Mouse (Mus musculus) erythroblast, embryonic 14.5 days (primary cell): Measurements from ENCODE around the gene Slc35g3. TPM values are rescaled to one million over a fixed set of nuclear protein-coding genes. Genes with fewer than 3 reads are reported as not detected.

ENCODE experiments used
- H3K27me3 ChIP-seq: 2 replicates; pipeline ENCODE4 v1.6.1; 2012; ENCODE audit warnings: inconsistent platforms; ENCODE audit not compliant: control insufficient read depth
- H3K36me3 ChIP-seq: 2 replicates; pipeline ENCODE4 v1.6.1; 2012; ENCODE audit warnings: mild to moderate bottlenecking, inconsistent platforms; ENCODE audit not compliant: control insufficient read depth
- H3K4me1 ChIP-seq: 2 replicates; pipeline ENCODE4 v1.6.1; 2012; ENCODE audit warnings: inconsistent platforms; ENCODE audit not compliant: control insufficient read depth
- H3K4me3 ChIP-seq: replicated peaks from 2 replicates; pipeline ENCODE3; 2012; ENCODE audit warnings: moderate library complexity, mild to moderate bottlenecking, inconsistent platforms
- H3K9me3 ChIP-seq: 2 replicates; pipeline ENCODE4 v1.6.1; 2012; ENCODE audit warnings: low read length, inconsistent platforms, mixed read lengths; ENCODE audit not compliant: control insufficient read depth
- GATA1 ChIP-seq: IDR thresholded peaks from 2 replicates; pipeline ENCODE4 v1.6.1; 2012; ENCODE audit warnings: low read length, inconsistent platforms, mixed read lengths
- TAL1 ChIP-seq: IDR thresholded peaks from 3 replicates; pipeline ENCODE4 v1.6.1; 2012; ENCODE audit warnings: low read length, inconsistent platforms, mixed read lengths
- polyA plus RNA-seq: library from polyadenylated mRNA; stranded (reverse); fragments of >175 nt; gene quantifications from 2 replicates; pipeline ENCODE4 v1.2.3, GENCODE M21; 2012

Gene Slc35g3
- polyA plus RNA-seq, 1 experiment, result not detected

DNA sequence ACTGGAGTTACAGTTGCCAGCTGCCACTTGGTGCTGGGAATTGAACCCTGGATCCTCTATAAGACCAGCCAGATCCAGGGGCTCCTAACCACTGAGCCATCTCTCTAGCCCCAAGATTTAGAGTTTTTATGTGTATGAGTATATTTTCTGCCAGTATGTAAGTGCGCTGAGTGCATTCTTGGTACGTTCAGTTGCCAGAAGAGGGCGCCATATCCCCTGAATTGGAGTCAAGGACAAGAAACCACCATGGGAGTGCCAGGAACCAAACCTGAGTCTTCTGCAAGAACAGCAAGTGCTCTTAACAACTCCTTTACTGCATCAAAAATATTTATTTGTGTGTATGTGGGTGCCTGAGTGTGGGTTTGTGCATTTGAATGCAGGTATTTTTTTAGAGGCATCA is 32.7 kb downstream of the Slc35g3 start:
- TF ChIP-seq TAL1 (no peak), GATA1 (no peak)
- Histone ChIP-seq H3K4me3 (no peak overlapping the region), H3K27me3 (no peaks in the 10 kb centered on the region), H3K9me3 (peaks cover 9% of the 10 kb centered on the region), H3K36me3 (peaks cover 14% of the 10 kb centered on the region), H3K4me1 (peaks cover 13% of the 10 kb centered on the region)

GRCm38 (mm10) chr11:69725951-69726350 is 35.8 kb downstream of the Slc35g3 start:
- Histone ChIP-seq H3K27me3 (no peaks in the 10 kb centered on the region), H3K4me1 (peaks cover 18% of the 10 kb centered on the region), H3K4me3 (no peak overlapping the region), H3K36me3 (no peaks in the 10 kb centered on the region), H3K9me3 (peaks cover 9% of the 10 kb centered on the region)
- no peak for TF ChIP-seq TAL1
- TF ChIP-seq GATA1, result no peak

DNA sequence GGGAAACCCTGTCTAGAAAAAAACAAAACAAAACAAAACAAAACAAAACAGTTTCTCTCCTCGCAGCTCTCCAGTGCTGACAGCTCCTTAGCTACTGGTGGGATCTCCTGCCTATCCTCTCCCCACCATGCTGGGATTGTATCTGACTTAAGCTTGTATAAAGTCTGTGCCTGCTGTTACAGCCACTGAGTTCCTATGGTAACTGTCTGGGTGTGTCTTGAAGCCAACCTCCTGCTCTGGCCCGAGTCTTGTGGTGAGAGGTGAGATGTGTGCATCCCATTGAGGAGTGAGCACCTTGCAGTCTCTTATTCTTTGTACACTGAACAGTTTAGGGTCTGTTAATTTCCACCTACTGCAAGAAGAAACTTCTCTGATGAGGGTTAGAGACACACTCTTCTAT is 38.7 kb downstream of the Slc35g3 start:
- Histone ChIP-seq H3K9me3 (peaks cover 9% of the 10 kb centered on the region), H3K4me3 (no peak overlapping the region), H3K27me3 (no peaks in the 10 kb centered on the region), H3K36me3 (no peaks in the 10 kb centered on the region), H3K4me1 (peaks cover 37% of the 10 kb centered on the region)
- TF ChIP-seq GATA1, result no peak
- TF ChIP-seq TAL1, result no peak

DNA sequence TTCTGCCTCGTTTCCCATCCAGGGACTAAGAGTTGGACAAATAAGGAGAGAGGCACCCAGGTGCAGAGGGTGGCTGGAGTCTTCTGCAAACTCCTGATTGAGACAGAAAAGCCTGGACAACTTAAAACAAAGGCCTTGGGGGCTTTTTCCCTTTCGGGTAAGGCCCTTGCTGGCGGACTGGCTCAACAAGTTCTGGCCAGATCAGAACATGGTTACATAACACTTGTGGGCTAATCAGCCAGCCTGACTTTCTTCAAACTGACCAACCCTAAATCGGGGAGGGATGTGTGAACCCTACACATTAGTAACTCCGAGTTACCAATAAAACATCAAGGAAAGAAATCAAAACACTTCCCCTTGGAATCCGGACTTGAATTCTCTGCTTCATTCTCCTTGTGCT is 40.9 kb downstream of the Slc35g3 start:
- Histone ChIP-seq H3K27me3 (no peaks in the 10 kb centered on the region), H3K9me3 (peaks cover 9% of the 10 kb centered on the region), H3K4me3 (no peak overlapping the region), H3K4me1 (peaks cover 50% of the 10 kb centered on the region), H3K36me3 (no peaks in the 10 kb centered on the region)
- TF ChIP-seq GATA1 (no peak), TAL1 (no peak)

DNA sequence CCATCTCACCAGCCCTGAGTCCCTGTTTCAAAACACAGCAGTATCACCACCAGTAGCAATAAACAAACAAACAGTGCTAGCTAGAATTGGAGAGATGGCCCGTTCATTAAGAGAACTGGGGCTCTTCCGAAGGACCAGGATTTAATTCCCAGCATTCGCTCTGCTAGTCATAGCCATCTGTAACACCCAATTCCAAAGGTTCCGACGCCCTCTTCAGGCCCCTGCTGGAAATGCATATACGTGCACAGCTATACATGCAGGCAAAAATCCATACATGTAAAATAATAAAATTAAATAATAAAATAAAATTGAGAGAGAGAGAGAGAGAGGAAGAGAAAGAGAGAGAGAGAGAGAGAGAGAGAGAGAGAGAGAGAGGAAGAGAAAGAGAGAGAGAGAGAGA is 42.3 kb downstream of the Slc35g3 start:
- TF ChIP-seq TAL1, result no peak
- no peak for TF ChIP-seq GATA1
- H3K4me1 ChIP-seq, result peaks cover 52% of the 10 kb centered on the region
- no peak overlapping the region for H3K4me3 ChIP-seq
- H3K27me3 ChIP-seq, result no peaks in the 10 kb centered on the region
- no peaks in the 10 kb centered on the region for H3K36me3 ChIP-seq
- H3K9me3 ChIP-seq, result peaks cover 5% of the 10 kb centered on the region

DNA sequence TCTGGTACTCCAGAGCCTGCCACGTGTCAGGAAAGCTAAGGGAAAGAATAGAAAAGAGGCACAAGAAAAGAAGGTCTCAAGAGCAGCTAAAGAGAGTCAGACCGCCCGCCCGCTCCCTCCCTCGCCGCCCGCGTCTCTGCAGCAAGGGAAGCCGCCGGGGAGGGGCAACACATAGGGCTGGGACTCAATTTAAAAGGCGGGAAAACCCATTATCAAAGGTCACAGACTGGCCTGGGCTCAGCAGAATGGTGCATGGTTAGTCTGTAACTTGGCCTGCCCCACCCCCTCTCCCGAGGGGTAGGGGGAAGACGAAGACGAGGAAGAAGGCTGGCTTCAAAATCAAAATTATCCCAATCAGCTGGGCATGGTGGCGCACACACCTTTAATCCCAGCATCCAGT is 43.1 kb downstream of the Slc35g3 start:
- no peaks in the 10 kb centered on the region for H3K27me3 ChIP-seq
- TF ChIP-seq TAL1 (0 out of 3 replicates have a peak, but pooled peaks have one; percentile 24), GATA1 (no peak)
- H3K4me3 ChIP-seq, result peak overlapping the region; percentile 52
- peaks cover 52% of the 10 kb centered on the region for H3K4me1 ChIP-seq
- peaks cover 3% of the 10 kb centered on the region for H3K9me3 ChIP-seq
- no peaks in the 10 kb centered on the region for H3K36me3 ChIP-seq

- Histone ChIP-seq H3K36me3 (no peaks in the 10 kb centered on the region), H3K9me3 (peaks cover 3% of the 10 kb centered on the region), H3K4me3 (no peak overlapping the region), H3K4me1 (peaks cover 48% of the 10 kb centered on the region), H3K27me3 (no peaks in the 10 kb centered on the region)
- TF ChIP-seq GATA1 (no peak), TAL1 (no peak)
These were observed 44.8 kb downstream of the Slc35g3 start for GRCm38 (mm10) chr11:69716953-69717352.

DNA sequence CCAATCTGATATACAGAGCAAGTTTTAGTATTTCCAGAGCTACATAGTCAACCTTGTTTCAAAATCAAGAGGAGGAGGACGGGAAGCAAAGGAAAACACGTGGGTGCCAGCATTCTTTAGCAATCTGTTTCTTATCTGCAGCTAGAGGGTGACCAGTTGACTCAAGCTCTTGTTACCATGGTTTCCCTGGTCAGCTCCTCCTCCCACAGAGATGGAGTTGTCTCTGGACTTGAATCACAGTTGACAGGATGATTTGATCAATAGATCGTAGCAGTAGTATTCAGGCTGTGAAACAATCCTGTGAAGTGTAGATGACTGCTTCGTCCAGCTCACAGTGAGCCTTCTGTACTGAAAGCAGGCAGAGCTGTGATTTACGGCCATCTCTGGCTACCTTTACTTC is 45.8 kb downstream of the Slc35g3 start:
- H3K4me1 ChIP-seq, result peaks cover 54% of the 10 kb centered on the region
- TF ChIP-seq GATA1, result no peak
- TF ChIP-seq TAL1, result no peak
- peaks cover 3% of the 10 kb centered on the region for H3K9me3 ChIP-seq
- H3K4me3 ChIP-seq, result no peak overlapping the region
- no peaks in the 10 kb centered on the region for H3K36me3 ChIP-seq
- H3K27me3 ChIP-seq, result no peaks in the 10 kb centered on the region

DNA sequence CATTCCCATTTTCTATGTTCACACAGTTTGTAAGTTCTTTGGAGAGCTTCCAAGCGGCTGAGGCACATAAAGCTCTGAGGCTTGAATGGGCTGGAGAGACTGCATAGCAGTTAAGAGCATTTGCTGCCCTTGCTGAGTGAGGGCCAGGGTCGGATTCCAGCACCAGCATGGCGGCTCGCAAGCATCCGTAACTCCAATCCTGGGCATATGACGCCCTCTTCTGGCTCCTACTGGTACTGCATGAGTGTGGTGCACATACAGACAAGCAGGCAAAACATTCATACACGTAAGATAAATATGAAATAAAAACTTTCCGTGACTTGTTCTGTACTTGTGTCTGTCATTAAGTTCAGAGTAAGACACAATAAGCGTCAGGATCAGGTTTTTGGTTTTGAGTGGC is 46.3 kb downstream of the Slc35g3 start:
- Histone ChIP-seq H3K9me3 (peaks cover 3% of the 10 kb centered on the region), H3K4me3 (no peak overlapping the region), H3K36me3 (no peaks in the 10 kb centered on the region), H3K27me3 (no peaks in the 10 kb centered on the region), H3K4me1 (peaks cover 55% of the 10 kb centered on the region)
- TF ChIP-seq TAL1, result no peak
- TF ChIP-seq GATA1, result no peak

GRCm38 (mm10) chr11:69714636-69715329 is 47.0 kb downstream of the Slc35g3 start:
- H3K27me3 ChIP-seq, result no peaks in the 10 kb centered on the region
- peaks cover 3% of the 10 kb centered on the region for H3K9me3 ChIP-seq
- no peak for TF ChIP-seq GATA1
- no peak for TF ChIP-seq TAL1
- H3K36me3 ChIP-seq, result no peaks in the 10 kb centered on the region
- H3K4me3 ChIP-seq, result no peak overlapping the region
- peaks cover 58% of the 10 kb centered on the region for H3K4me1 ChIP-seq
